Mouse (Mus musculus): ENCODE data around the gene Gm29276. TPM values are rescaled to one million over a fixed set of nuclear protein-coding genes. Genes with fewer than 3 reads are reported as not detected.

Gm29276 gene
- not detected for total RNA-seq (2023)

GRCm38 (mm10) chrY:42582150-42582549, at the start of gene Gm29276:
Gm29276 (minus strand) TSS chrY:42582250.

